Mouse (Mus musculus): ENCODE measurements around the gene Nlrc5. TPM values are rescaled to one million over a fixed set of nuclear protein-coding genes. Genes with fewer than 3 reads are reported as not detected.
A peak's percentile ranks its signal among the peaks of the same experiment; 100 is the strongest.

Gene Nlrc5
- polyA plus RNA-seq, 1 experiment from 2014 or later = 0.29 TPM

GRCm38 (mm10) chr8:94534612-94535011 lies 100.5 kb downstream of the Nlrc5 start:
- H3K9me3 ChIP-seq = no peaks in the 10 kb centered on the region
- no peaks in the 10 kb centered on the region for H3K36me3 ChIP-seq
- H3K27ac ChIP-seq (replicated peaks) = no peak overlapping the region
- peaks cover 52% of the 10 kb centered on the region for H3K4me1 ChIP-seq (replicated peaks)
- WGBS = 40% methylated on average over 4 of the region's 4 CpGs
- no peak for ATAC-seq (ENCODE audit: low FRiP score, low read depth)
- H3K4me3 ChIP-seq = 0 out of 2 replicates have a peak overlapping the region, but pooled peaks have one; percentile 61
- H3K27me3 ChIP-seq = peaks cover 9% of the 10 kb centered on the region; the same call in 1 of the 2 replicates
- H3K9ac ChIP-seq = no peak overlapping the region
- peak overlapping the region; percentile 98; the same call in 1 of the 2 replicates for H3K4me2 ChIP-seq

GRCm38 (mm10) chr8:94535631-94536030 lies 101.5 kb downstream of the Nlrc5 start:
- H3K4me1 ChIP-seq (replicated peaks) = peaks cover 55% of the 10 kb centered on the region
- ATAC-seq (ENCODE audit: low FRiP score, low read depth) = no peak
- H3K4me3 ChIP-seq = no peak overlapping the region
- no peak overlapping the region for H3K9ac ChIP-seq
- no peak overlapping the region for H3K4me2 ChIP-seq
- no peak overlapping the region for H3K27ac ChIP-seq (replicated peaks)
- H3K36me3 ChIP-seq = no peaks in the 10 kb centered on the region
- H3K27me3 ChIP-seq = peaks cover 9% of the 10 kb centered on the region; the same call in 1 of the 2 replicates
- 73% methylated on average over 7 of the region's 7 CpGs for WGBS
- no peaks in the 10 kb centered on the region for H3K9me3 ChIP-seq

- Histone ChIP-seq H3K27me3 (peaks cover 9% of the 10 kb centered on the region; the same call in 1 of the 2 replicates), H3K4me3 (no peak overlapping the region), H3K9ac (no peak overlapping the region), H3K27ac (replicated peaks) (0 out of 2 replicates have a peak overlapping the region, but pooled peaks have one; percentile 12), H3K4me1 (replicated peaks) (peaks cover 48% of the 10 kb centered on the region), H3K36me3 (no peaks in the 10 kb centered on the region), H3K9me3 (no peaks in the 10 kb centered on the region), H3K4me2 (no peak overlapping the region)
- ATAC-seq (ENCODE audit: low FRiP score, low read depth) = peak; percentile 42; the same call in 1 of the 2 replicates
- 72% methylated on average over 2 of the region's 2 CpGs for WGBS
Measured at GRCm38 (mm10) chr8:94537456-94537855, 103.3 kb downstream of the Nlrc5 start.

- H3K4me2 ChIP-seq = no peak overlapping the region
- H3K4me3 ChIP-seq = no peak overlapping the region
- WGBS = 87% methylated on average over 2 of the region's 2 CpGs
- H3K9ac ChIP-seq = no peak overlapping the region
- no peaks in the 10 kb centered on the region for H3K27me3 ChIP-seq
- H3K9me3 ChIP-seq = no peaks in the 10 kb centered on the region
- H3K36me3 ChIP-seq = no peaks in the 10 kb centered on the region
- peaks cover 23% of the 10 kb centered on the region for H3K4me1 ChIP-seq (replicated peaks)
- no peak for ATAC-seq (ENCODE audit: low FRiP score, low read depth)
- H3K27ac ChIP-seq (replicated peaks) = no peak overlapping the region
Measured at GRCm38 (mm10) chr8:94540025-94540424, 105.9 kb downstream of the Nlrc5 start.

GRCm38 (mm10) chr8:94540889-94541795 lies 107.0 kb downstream of the Nlrc5 start:
- Histone ChIP-seq H3K9me3 (no peaks in the 10 kb centered on the region), H3K4me3 (no peak overlapping the region), H3K36me3 (no peaks in the 10 kb centered on the region), H3K4me1 (replicated peaks) (peaks cover 18% of the 10 kb centered on the region), H3K4me2 (no peak overlapping the region), H3K27me3 (no peaks in the 10 kb centered on the region), H3K27ac (replicated peaks) (no peak overlapping the region), H3K9ac (no peak overlapping the region)
- WGBS = 65% methylated on average over 18 of the region's 18 CpGs
- no peak for ATAC-seq (ENCODE audit: low FRiP score, low read depth)

- H3K9me3 ChIP-seq = no peaks in the 10 kb centered on the region
- H3K4me3 ChIP-seq = no peak overlapping the region
- no peak for ATAC-seq (ENCODE audit: low FRiP score, low read depth)
- no peaks in the 10 kb centered on the region for H3K27me3 ChIP-seq
- H3K36me3 ChIP-seq = no peaks in the 10 kb centered on the region
- peaks cover 10% of the 10 kb centered on the region for H3K4me1 ChIP-seq (replicated peaks)
- 81% methylated on average over 8 of the region's 8 CpGs for WGBS
- no peak overlapping the region for H3K9ac ChIP-seq
- no peak overlapping the region for H3K4me2 ChIP-seq
- H3K27ac ChIP-seq (replicated peaks) = no peak overlapping the region
Measured at GRCm38 (mm10) chr8:94543981-94544380, 109.8 kb downstream of the Nlrc5 start.

GRCm38 (mm10) chr8:94549041-94549440 lies 114.9 kb downstream of the Nlrc5 start:
- ATAC-seq (ENCODE audit: low FRiP score, low read depth) = no peak
- Histone ChIP-seq H3K9me3 (no peaks in the 10 kb centered on the region), H3K4me1 (replicated peaks) (peaks cover 27% of the 10 kb centered on the region), H3K4me2 (no peak overlapping the region), H3K9ac (no peak overlapping the region), H3K4me3 (no peak overlapping the region), H3K27ac (replicated peaks) (0 out of 2 replicates have a peak overlapping the region, but pooled peaks have one; percentile 2), H3K36me3 (no peaks in the 10 kb centered on the region), H3K27me3 (no peaks in the 10 kb centered on the region)
- WGBS = 59% methylated on average over 5 of the region's 5 CpGs

GRCm38 (mm10) chr8:94549482-94549881 lies 115.3 kb downstream of the Nlrc5 start:
- no peak overlapping the region for H3K9ac ChIP-seq
- H3K9me3 ChIP-seq = no peaks in the 10 kb centered on the region
- H3K27ac ChIP-seq (replicated peaks) = 0 out of 2 replicates have a peak overlapping the region, but pooled peaks have one; percentile 2
- H3K4me2 ChIP-seq = no peak overlapping the region
- peaks cover 27% of the 10 kb centered on the region for H3K4me1 ChIP-seq (replicated peaks)
- ATAC-seq (ENCODE audit: low FRiP score, low read depth) = no peak
- no peaks in the 10 kb centered on the region for H3K27me3 ChIP-seq
- H3K36me3 ChIP-seq = no peaks in the 10 kb centered on the region
- 53% methylated on average over 5 of the region's 5 CpGs for WGBS
- no peak overlapping the region for H3K4me3 ChIP-seq

- Histone ChIP-seq H3K9ac (no peak overlapping the region), H3K27me3 (no peaks in the 10 kb centered on the region), H3K27ac (replicated peaks) (no peak overlapping the region), H3K4me2 (no peak overlapping the region), H3K4me3 (no peak overlapping the region), H3K4me1 (replicated peaks) (peaks cover 27% of the 10 kb centered on the region), H3K36me3 (no peaks in the 10 kb centered on the region), H3K9me3 (no peaks in the 10 kb centered on the region)
- no peak for ATAC-seq (ENCODE audit: low FRiP score, low read depth)
- WGBS = 82% methylated on average over 5 of the region's 5 CpGs
Measured at GRCm38 (mm10) chr8:94549998-94550397, 115.8 kb downstream of the Nlrc5 start.

GRCm38 (mm10) chr8:94551471-94552422 lies 117.6 kb downstream of the Nlrc5 start:
- WGBS = 29% methylated on average over 17 of the region's 17 CpGs
- Histone ChIP-seq H3K4me2 (no peak overlapping the region), H3K27ac (replicated peaks) (peak overlapping the region; percentile 73), H3K36me3 (no peaks in the 10 kb centered on the region), H3K4me3 (no peak overlapping the region), H3K9ac (no peak overlapping the region), H3K27me3 (no peaks in the 10 kb centered on the region), H3K9me3 (no peaks in the 10 kb centered on the region), H3K4me1 (replicated peaks) (peaks cover 21% of the 10 kb centered on the region)
- ATAC-seq (ENCODE audit: low FRiP score, low read depth) = peak; percentile 85

- peak overlapping the region; percentile 73; the same call in 1 of the 2 replicates for H3K27ac ChIP-seq (replicated peaks)
- H3K4me2 ChIP-seq = no peak overlapping the region
- H3K27me3 ChIP-seq = no peaks in the 10 kb centered on the region
- H3K4me1 ChIP-seq (replicated peaks) = peaks cover 21% of the 10 kb centered on the region
- no peak overlapping the region for H3K9ac ChIP-seq
- no peak overlapping the region for H3K4me3 ChIP-seq
- no peaks in the 10 kb centered on the region for H3K36me3 ChIP-seq
- whole genome bisulfite sequencing = 73% methylated on average over 2 of the region's 2 CpGs
- ATAC-seq (ENCODE audit: low FRiP score, low read depth) = no peak
- no peaks in the 10 kb centered on the region for H3K9me3 ChIP-seq
Measured at GRCm38 (mm10) chr8:94552696-94553095, 118.5 kb downstream of the Nlrc5 start.

Data from hindbrain, embryonic 15.5 days (tissue).